Mouse (Mus musculus) G1E (cell line): ENCODE data around the gene Ncam2.

Experiments used
- CTCF ChIP-seq: IDR thresholded peaks from 2 replicates; pipeline ENCODE4 v1.5.1; 2012; ENCODE audit warnings: low read depth, low read length, inconsistent platforms, mixed read lengths
- GATA1 ChIP-seq: IDR thresholded peaks from 2 replicates; pipeline ENCODE4 v1.6.1; 2012; ENCODE audit warnings: borderline replicate concordance, low read length, inconsistent platforms, mixed read lengths
- GATA2 ChIP-seq: IDR thresholded peaks from 2 replicates; pipeline ENCODE4 v1.6.1; 2012; ENCODE audit warnings: low read depth, low read length, inconsistent platforms, borderline replicate concordance
- POLR2AphosphoS5 ChIP-seq: IDR thresholded peaks from 2 replicates; pipeline ENCODE4 v1.6.1; 2012; ENCODE audit warnings: low read depth, low read length, inconsistent platforms; ENCODE audit not compliant: insufficient replicate concordance
- TAL1 ChIP-seq: conservative IDR thresholded peaks from 2 replicates; pipeline ENCODE4 v1.6.1; 2012; ENCODE audit warnings: low read depth, low read length, inconsistent platforms, mixed read lengths

DNA sequence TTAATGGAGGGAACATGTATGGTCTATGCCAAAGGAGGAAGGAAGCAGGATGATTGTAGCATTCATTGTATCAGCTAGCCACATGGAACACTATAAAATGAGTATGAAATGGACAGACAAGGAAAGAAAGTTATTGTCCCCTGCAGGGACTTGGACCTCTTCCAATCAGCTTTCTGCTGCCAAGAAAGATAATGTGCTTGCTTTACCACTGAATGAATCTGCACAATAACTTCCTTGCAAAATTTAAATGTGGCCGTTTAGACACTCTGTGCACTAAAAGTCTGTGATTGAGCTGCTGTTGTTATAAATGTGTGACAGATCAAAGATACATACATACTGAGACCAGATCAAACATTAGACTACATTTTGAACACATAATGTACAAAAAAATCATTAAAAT is 451.1 kb downstream of the Ncam2 start:
- no peak for TF ChIP-seq CTCF
- no peak for TF ChIP-seq GATA1
- TF ChIP-seq POLR2AphosphoS5 = no peak
- no peak for TF ChIP-seq TAL1
- TF ChIP-seq GATA2 = no peak
